In the genomic region with DNA sequence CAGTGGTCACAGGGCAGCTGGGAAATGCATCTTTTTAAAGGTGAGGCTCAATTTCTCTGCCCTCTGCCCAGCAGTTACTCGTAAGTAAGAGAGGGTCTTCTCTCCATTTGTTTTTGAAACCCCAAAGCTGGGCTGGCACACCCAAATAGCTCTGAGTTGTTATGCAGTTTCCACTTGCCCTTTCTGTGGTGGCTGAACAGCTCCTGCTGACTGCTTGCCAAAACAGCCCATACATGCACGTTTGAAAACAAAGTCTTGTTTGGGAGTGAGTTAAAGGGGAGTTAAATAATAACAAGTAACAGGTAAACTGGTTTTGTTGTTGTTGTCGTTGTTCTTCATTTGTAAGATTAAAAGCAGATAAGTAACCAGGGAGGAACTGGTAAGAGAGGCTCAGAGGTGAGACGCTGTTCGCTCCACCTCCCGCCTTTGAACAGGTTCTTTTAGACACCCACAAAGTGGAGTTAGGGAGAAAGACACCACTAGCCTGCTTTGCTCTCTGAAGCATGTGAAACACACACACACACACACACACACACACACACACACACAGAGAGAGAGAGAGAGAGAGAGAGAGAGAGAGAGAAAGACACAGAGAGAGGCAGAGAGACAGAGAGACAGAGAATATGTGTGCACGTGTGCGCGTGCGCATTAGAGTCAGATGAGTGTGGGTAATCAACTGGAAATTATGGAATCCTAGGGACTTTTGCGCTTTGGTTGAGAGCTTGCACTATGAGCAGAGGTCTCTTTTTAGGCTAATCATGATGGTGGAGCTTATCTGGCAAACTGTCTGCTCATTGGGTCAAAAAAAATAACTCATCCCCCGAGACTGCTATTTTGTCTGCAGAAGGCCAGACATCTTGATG, we compare ENCODE assay signal across 11 mouse cellular contexts. TPM values are rescaled to one million over a fixed set of nuclear protein-coding genes. Genes with fewer than 3 reads are reported as not detected.
DNase-seq lines count a peak whose midpoint lies in the region; ATAC-seq and TF ChIP-seq lines count a peak whose summit lies in the region.
"Had no signal": no experiment of that assay in that cellular context is flagged by ENCODE, and none has a peak within 500 bp of the region (broad histone marks: within the 10 kb centered on the region; RNA-seq: fewer than 3 reads in every experiment).

No protein-coding gene starts in this region.

- H3K27me3 ChIP-seq in kidney, adult 2 months (replicated peaks; ENCODE audit: control insufficient read depth, insufficient read depth, low read length) = no peaks in the 10 kb centered on the region
- H3K27me3 ChIP-seq in CH12.LX (replicated peaks) = no peaks in the 10 kb centered on the region
- H3K27me3 ChIP-seq in embryonic facial prominence, embryonic 15.5 days = no peaks in the 10 kb centered on the region
- H3K27me3 ChIP-seq in liver, embryonic 12.5 days (replicated peaks) = peaks cover 34% of the 10 kb centered on the region
- H3K27me3 ChIP-seq in forebrain, embryonic 13.5 days = peaks cover 36% of the 10 kb centered on the region
- H3K27me3 ChIP-seq: Patski had no signal

- peaks cover 2% of the 10 kb centered on the region; the same call in 1 of the 2 replicates for H3K36me3 ChIP-seq in kidney, adult 2 months (ENCODE audit: control insufficient read depth, insufficient read depth, low read length)
- peaks cover 26 to 73% of the 10 kb centered on the region in 2 experiments for H3K36me3 ChIP-seq in CH12.LX (replicated peaks in 1 of 2; ENCODE audit: control insufficient read depth in 1 of 2, insufficient read depth in 1 of 2, low read length in 1 of 2)
- H3K36me3 ChIP-seq in embryonic facial prominence, embryonic 15.5 days = no peaks in the 10 kb centered on the region
- peaks cover 12% of the 10 kb centered on the region for H3K36me3 ChIP-seq in liver, embryonic 12.5 days
- H3K36me3 ChIP-seq in forebrain, embryonic 13.5 days (ENCODE audit: poor library complexity, severe bottlenecking) = no peaks in the 10 kb centered on the region

- H3K27ac ChIP-seq in kidney, adult 2 months (ENCODE audit: insufficient read depth, low read depth, low read length) = peak overlapping the region; percentile 69
- no peak overlapping the region for H3K27ac ChIP-seq in CH12.LX (ENCODE audit: insufficient read depth, low read depth)
- no peak overlapping the region for H3K27ac ChIP-seq in embryonic facial prominence, embryonic 15.5 days (replicated peaks)
- H3K27ac ChIP-seq in liver, embryonic 12.5 days = no peak overlapping the region
- no peak overlapping the region for H3K27ac ChIP-seq in forebrain, embryonic 13.5 days

- no peak for TF ChIP-seq POLR2A in kidney, adult 2 months (IDR thresholded peaks at IDR 0.05; ENCODE audit: low read depth, low read length)
- TF ChIP-seq POLR2A in CH12.LX (IDR thresholded peaks at IDR 0.05; ENCODE audit: low read depth, low read length) = no peak

- in situ Hi-C loops in CH12.LX (cut with MboI; ENCODE audit: low pct_ligation_motif_present, low pct_unique_long_range_greater_than_20kb, low sequenced_read_pairs) = loop anchor here (5.0 to 10.0 kb wide), 2 partner anchors 42 to 69 kb away; no protein-coding TSS in a partner anchor

- no peak for TF ChIP-seq EP300 in CH12.LX (IDR thresholded peaks at IDR 0.05; ENCODE audit: low read length)

- no peak for TF ChIP-seq CTCF in kidney, adult 2 months (conservative IDR thresholded peaks at IDR 0.05; ENCODE audit: insufficient read depth, insufficient read length, low read depth, low read length)
- TF ChIP-seq CTCF in CH12.LX (conservative IDR thresholded peaks at IDR 0.05 in 1 of 2, IDR thresholded peaks at IDR 0.05 in 1 of 2; ENCODE audit: low read depth in 2 of 2, low read length in 2 of 2) = no peak

- H3K4me2 ChIP-seq in CH12.LX (ENCODE audit: insufficient read depth, low read depth, poor library complexity, severe bottlenecking) = peak overlapping the region; percentile 1; the same call in 1 of the 2 replicates
- peak overlapping the region; percentile 96 for H3K4me2 ChIP-seq in embryonic facial prominence, embryonic 15.5 days (replicated peaks)
- peak overlapping the region; percentile 91; the same call in 1 of the 2 replicates for H3K4me2 ChIP-seq in liver, embryonic 12.5 days
- no peak overlapping the region for H3K4me2 ChIP-seq in forebrain, embryonic 13.5 days

- H3K9ac ChIP-seq in CH12.LX (ENCODE audit: insufficient read depth, low read depth) = no peak overlapping the region
- H3K9ac ChIP-seq in embryonic facial prominence, embryonic 15.5 days = no peak overlapping the region
- H3K9ac ChIP-seq in liver, embryonic 12.5 days = no peak overlapping the region
- H3K9ac ChIP-seq in forebrain, embryonic 13.5 days = no peak overlapping the region

- peak; percentile 67 for DNase-seq in kidney, adult 2 months
- no peak for DNase-seq in kidney, adult 11 months
- no peak for DNase-seq in CH12.LX (ENCODE audit: extremely low read depth)
- DNase-seq in urinary bladder, postnatal 36 days (ENCODE audit: low spot score in 2 of 2) = no peak
- no peak for DNase-seq in layer of hippocampus, adult 8-10 months (ENCODE audit: low spot score in 2 of 2)
- DNase-seq: cerebellum, adult 9-10 months; left cerebral cortex, postnatal 4 days had no signal

- H3K4me1 ChIP-seq in kidney, adult 2 months (ENCODE audit: control insufficient read depth, insufficient read depth, low read length) = peaks cover 19% of the 10 kb centered on the region
- H3K4me1 ChIP-seq in CH12.LX (ENCODE audit: control insufficient read depth in 1 of 2, insufficient read depth in 2 of 2) = peaks cover 32 to 85% of the 10 kb centered on the region in 2 experiments
- peaks cover 63% of the 10 kb centered on the region for H3K4me1 ChIP-seq in embryonic facial prominence, embryonic 15.5 days
- peaks cover 60% of the 10 kb centered on the region for H3K4me1 ChIP-seq in liver, embryonic 12.5 days
- peaks cover 36% of the 10 kb centered on the region for H3K4me1 ChIP-seq in forebrain, embryonic 13.5 days

- 25% methylated on average over 12 of the region's 12 CpGs for WGBS in kidney, adult 2 months
- WGBS in embryonic facial prominence, embryonic 15.5 days = 69% methylated on average over 12 of the region's 12 CpGs
- WGBS in liver, embryonic 12.5 days (ENCODE audit: insufficient replicate concordance) = 69% methylated on average over 12 of the region's 12 CpGs
- 78% methylated on average over 12 of the region's 12 CpGs for WGBS in forebrain, embryonic 13.5 days

- peaks cover 4% of the 10 kb centered on the region for H3K9me3 ChIP-seq in CH12.LX (replicated peaks; ENCODE audit: low read length)
- no peaks in the 10 kb centered on the region for H3K9me3 ChIP-seq in embryonic facial prominence, embryonic 15.5 days (replicated peaks)
- no peaks in the 10 kb centered on the region for H3K9me3 ChIP-seq in liver, embryonic 12.5 days (replicated peaks)
- no peaks in the 10 kb centered on the region for H3K9me3 ChIP-seq in forebrain, embryonic 13.5 days (replicated peaks)

- peak overlapping the region; percentile 4; the same call in 1 of the 2 replicates for H3K4me3 ChIP-seq in kidney, adult 2 months (ENCODE audit: insufficient read depth, low read depth, low read length)
- H3K4me3 ChIP-seq in CH12.LX (replicated peaks in 1 of 3; ENCODE audit: low read depth in 2 of 3, low read length in 2 of 3, poor library complexity in 1 of 3) = peak overlapping the region in 2 of 3 experiments; percentile 6 to 9
- no peak overlapping the region for H3K4me3 ChIP-seq in embryonic facial prominence, embryonic 15.5 days (replicated peaks)
- no peak overlapping the region for H3K4me3 ChIP-seq in liver, embryonic 12.5 days
- H3K4me3 ChIP-seq in forebrain, embryonic 13.5 days = no peak overlapping the region

- dilution Hi-C loops in CH12.LX (cut with MboI; ENCODE audit: extremely low pct_ligation_motif_present, extremely low pct_unique_long_range_greater_than_20kb, low sequenced_read_pairs) = no loop called here

- TF ChIP-seq RAD21 in CH12.LX (IDR thresholded peaks at IDR 0.05; ENCODE audit: low read depth, low read length) = no peak

- no peak for ATAC-seq in embryonic facial prominence, embryonic 15.5 days (ENCODE audit: insufficient number of reproducible peaks, low FRiP score, low TSS enrichment, low read depth)
- no peak for ATAC-seq in liver, embryonic 12.5 days
- ATAC-seq in forebrain, embryonic 13.5 days = no peak
- ATAC-seq: Patski had no signal

- peaks cover 32% of the 10 kb centered on the region for H3K79me2 ChIP-seq in CH12.LX (replicated peaks; ENCODE audit: control insufficient read depth, extremely low read depth, insufficient read depth, poor library complexity, severe bottlenecking)

TF ChIP-seq in CH12.LX, 34 proteins besides CTCF, POLR2A, EP300 and RAD21:
- no peak for TF ChIP-seq RCOR1 (conservative IDR thresholded peaks at IDR 0.05; ENCODE audit: low read depth, low read length)
- no peak for TF ChIP-seq JUND (conservative IDR thresholded peaks at IDR 0.05; ENCODE audit: low read depth, low read length)
- no peak for TF ChIP-seq PAX5 (IDR thresholded peaks at IDR 0.05; ENCODE audit: low read length)
- TF ChIP-seq MAFK (IDR thresholded peaks at IDR 0.05; ENCODE audit: insufficient replicate concordance, low read length) = no peak
- TF ChIP-seq SMC3 (IDR thresholded peaks at IDR 0.05; ENCODE audit: low read depth, low read length) = no peak
- TF ChIP-seq TBP (conservative IDR thresholded peaks at IDR 0.05; ENCODE audit: low read depth, low read length) = no peak
- TF ChIP-seq KAT2A (IDR thresholded peaks at IDR 0.05; ENCODE audit: insufficient replicate concordance, low read length) = no peak
- TF ChIP-seq ETS1 (conservative IDR thresholded peaks at IDR 0.05; ENCODE audit: low read depth, low read length) = no peak
- TF ChIP-seq BHLHE40 (IDR thresholded peaks at IDR 0.05; ENCODE audit: low read depth, low read length) = no peak
- no peak for TF ChIP-seq ZMIZ1 (IDR thresholded peaks at IDR 0.05; ENCODE audit: low read depth, low read length)
TF ChIP-seq in CH12.LX: peak in this region for 0.

RNA-seq across cellular contexts. Expression of a gene that starts 5.5 kb away (rescaled TPM):
- polyA plus RNA-seq in kidney, adult 2 months (2012; rRNA removed) = 14.1 and 14.9 TPM in 2 replicates
- 8.4 and 10.6 TPM in 2 replicates for total RNA-seq in CH12.LX (2012; rRNA removed)
- 3.9 and 4.2 TPM in 2 replicates for total RNA-seq in CH12.LX (2014; rRNA removed)
- polyA plus RNA-seq in CH12.LX (2012; ENCODE audit: insufficient read length, low read depth) = 13.5 and 14.4 TPM in 2 replicates
- polyA plus RNA-seq in embryonic facial prominence, embryonic 15.5 days (2015; fragmentation: Nextera tagmentation; extraction: Ambion mirVana) = 12.3 and 13.5 TPM in 2 replicates
- 4.0 and 4.3 TPM in 2 replicates for polyA plus RNA-seq in liver, embryonic 12.5 days (2016; fragmentation: Nextera tagmentation; extraction: Ambion mirVana)
- 10 to 100 TPM; 26.6 to 39.1 (median 32.4) TPM for total RNA-seq in layer of hippocampus, adult 8-10 months (2022)
- polyA plus RNA-seq in forebrain, embryonic 13.5 days (2015; fragmentation: Nextera tagmentation; extraction: Ambion mirVana) = 2.3 and 2.5 TPM in 2 replicates

Comparison
In these comparisons a context has a peak if more than half of its experiments do, and no peak if none do; other contexts are left out.
1. H3K4me3 ChIP-seq: peak in kidney, adult 2 months (single experiment) and CH12.LX (2 of 3); none in embryonic facial prominence, embryonic 15.5 days (single experiment), liver, embryonic 12.5 days (single experiment) and forebrain, embryonic 13.5 days (single experiment).